Mouse (Mus musculus): ENCODE results near the gene Fhad1. TPM values are rescaled to one million over a fixed set of nuclear protein-coding genes. Genes with fewer than 3 reads are reported as not detected.

The Fhad1 gene
- total RNA-seq, 2 experiments from 2014 or later, result 2.7 to 2.9 TPM

GRCm38 (mm10) chr4:141953291-141953690 lies 61.6 kb downstream of the Fhad1 start:
- DNase-seq (ENCODE audit: low spot score in 2 of 2), result no peak
- intact Hi-C loops (cut with DNase I), result no loop called here

GRCm38 (mm10) chr4:141952824-141953223 lies 62.1 kb downstream of the Fhad1 start:
- DNase-seq (ENCODE audit: low spot score in 2 of 2), result no peak
- intact Hi-C loops (cut with DNase I), result no loop called here

- peak; percentile 67 to 76 for DNase-seq (ENCODE audit: low spot score in 2 of 2)
- intact Hi-C loops (cut with DNase I), result no loop called here
Observed at GRCm38 (mm10) chr4:141952114-141952513, 62.8 kb downstream of the Fhad1 start.

- DNase-seq (ENCODE audit: low spot score in 2 of 2), result no peak
- intact Hi-C loops (cut with DNase I), result no loop called here
Observed at GRCm38 (mm10) chr4:141949436-141949835, 65.4 kb downstream of the Fhad1 start.

- no peak for DNase-seq (ENCODE audit: low spot score in 2 of 2)
- intact Hi-C loops (cut with DNase I), result no loop called here
Observed at GRCm38 (mm10) chr4:141948822-141949221, 66.1 kb downstream of the Fhad1 start.

- no peak for DNase-seq (ENCODE audit: low spot score in 2 of 2)
- intact Hi-C loops (cut with DNase I), result no loop called here
Observed at GRCm38 (mm10) chr4:141942403-141942802, 72.5 kb downstream of the Fhad1 start.

GRCm38 (mm10) chr4:141941289-141941688 lies 73.6 kb downstream of the Fhad1 start:
- DNase-seq (ENCODE audit: low spot score in 2 of 2), result no peak
- intact Hi-C loops (cut with DNase I), result no loop called here

- intact Hi-C loops (cut with DNase I), result no loop called here
- DNase-seq (ENCODE audit: low spot score in 2 of 2), result no peak
Observed at GRCm38 (mm10) chr4:141938535-141938934, 76.3 kb downstream of the Fhad1 start.

- intact Hi-C loops (cut with DNase I), result no loop called here
- DNase-seq (ENCODE audit: low spot score in 2 of 2), result no peak
Observed at GRCm38 (mm10) chr4:141932785-141933574, 81.9 kb downstream of the Fhad1 start.

- intact Hi-C loops (cut with DNase I), result no loop called here
- DNase-seq (ENCODE audit: low spot score in 2 of 2), result no peak
Observed at GRCm38 (mm10) chr4:141931526-141931925, 83.4 kb downstream of the Fhad1 start.

GRCm38 (mm10) chr4:141930001-141930400 lies 84.9 kb downstream of the Fhad1 start:
- intact Hi-C loops (cut with DNase I), result no loop called here
- no peak for DNase-seq (ENCODE audit: low spot score in 2 of 2)

GRCm38 (mm10) chr4:141928881-141929281 lies 86.0 kb downstream of the Fhad1 start:
- peak in 1 of 2 experiments; percentile 70 for DNase-seq (ENCODE audit: low spot score in 2 of 2)

GRCm38 (mm10) chr4:141925781-141926345 lies 89.0 kb downstream of the Fhad1 start:
- no peak for DNase-seq (ENCODE audit: low spot score in 2 of 2)

More at GRCm38 (mm10) chr4:141928881-141929281, 86.0 kb downstream of the Fhad1 start:
- intact Hi-C loops (cut with DNase I), result no loop called here

GRCm38 (mm10) chr4:141923961-141924360 lies 90.9 kb downstream of the Fhad1 start:
- intact Hi-C loops (cut with DNase I), result no loop called here
- peak in 1 of 2 experiments; percentile 54 for DNase-seq (ENCODE audit: low spot score in 2 of 2)

More at GRCm38 (mm10) chr4:141925781-141926345, 89.0 kb downstream of the Fhad1 start:
- intact Hi-C loops (cut with DNase I), result no loop called here

GRCm38 (mm10) chr4:141920391-141920790 lies 94.5 kb downstream of the Fhad1 start:
- intact Hi-C loops (cut with DNase I), result no loop called here
- DNase-seq (ENCODE audit: low spot score in 2 of 2), result no peak

GRCm38 (mm10) chr4:141917735-141918419 lies 97.0 kb downstream of the Fhad1 start:
- intact Hi-C loops (cut with DNase I), result no loop called here
- no peak for DNase-seq (ENCODE audit: low spot score in 2 of 2)

- peak; percentile 42 to 47 for DNase-seq (ENCODE audit: low spot score in 2 of 2)
- intact Hi-C loops (cut with DNase I), result no loop called here
Observed at GRCm38 (mm10) chr4:141914040-141914439, 100.8 kb downstream of the Fhad1 start.

GRCm38 (mm10) chr4:141913201-141913993 lies 101.5 kb downstream of the Fhad1 start:
- DNase-seq (ENCODE audit: low spot score in 2 of 2), result no peak
- intact Hi-C loops (cut with DNase I), result no loop called here

GRCm38 (mm10) chr4:141904710-141905109 lies 110.2 kb downstream of the Fhad1 start:
- no peak for DNase-seq (ENCODE audit: low spot score in 2 of 2)
- intact Hi-C loops (cut with DNase I), result no loop called here

GRCm38 (mm10) chr4:141902479-141902858 lies 112.4 kb downstream of the Fhad1 start:
- DNase-seq (ENCODE audit: low spot score in 2 of 2), result no peak
- intact Hi-C loops (cut with DNase I), result no loop called here
